Mouse (Mus musculus): ENCODE measurements at regions not wholly inside any gene's neighbourhood (a gene's known extent, or its start where the extent isn't known, plus 50 kb on each side); places are given as distances from the start of the nearest gene placed in this dataset.

DNA sequence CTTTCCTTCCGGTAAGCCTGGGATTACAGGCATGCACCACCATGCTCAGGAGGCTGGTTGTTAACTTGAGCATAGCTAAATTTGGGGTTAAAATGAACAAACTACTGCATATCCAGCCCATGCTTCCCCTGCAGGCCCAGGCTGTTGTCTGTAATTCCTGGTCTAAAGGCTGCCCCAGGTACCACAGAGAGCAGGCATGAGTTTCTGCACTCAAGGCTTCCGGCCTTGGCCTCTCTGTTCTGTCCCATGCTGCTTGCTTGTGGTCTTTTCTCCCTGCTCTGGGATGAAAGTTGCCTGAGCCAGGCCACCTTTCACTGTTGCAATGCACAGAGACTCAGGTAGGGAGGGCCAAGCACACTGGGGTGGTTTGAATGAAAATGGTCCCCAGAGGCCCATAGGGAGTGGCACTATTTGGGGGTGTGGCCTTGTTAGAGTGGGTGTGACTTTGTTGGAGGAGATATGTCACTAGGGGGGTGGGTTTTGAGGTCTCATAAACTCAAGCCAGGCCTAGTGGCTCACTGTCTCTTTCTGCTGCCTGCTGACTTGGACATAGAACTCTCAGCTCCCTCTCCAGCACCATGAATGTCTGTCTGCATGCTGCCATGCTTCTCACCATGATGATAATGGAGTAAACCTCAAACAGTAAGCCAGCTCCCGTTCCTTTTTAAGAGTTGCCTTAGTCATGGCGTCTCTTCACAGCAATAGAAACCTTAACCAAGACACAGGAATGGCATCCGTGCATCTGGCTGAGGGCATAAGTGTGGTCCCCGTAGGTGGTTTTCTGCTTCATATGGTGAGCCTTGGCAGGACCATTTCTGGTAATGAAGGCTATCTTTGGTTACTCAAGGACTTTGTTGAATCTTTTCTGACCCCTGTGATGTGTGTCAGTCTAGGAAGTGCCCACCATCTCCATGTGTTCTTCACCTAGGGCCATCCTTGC, 86.7 kb upstream of the Zfp366 start:
- DNase-seq (ENCODE audit: low read depth), result no peak

DNA sequence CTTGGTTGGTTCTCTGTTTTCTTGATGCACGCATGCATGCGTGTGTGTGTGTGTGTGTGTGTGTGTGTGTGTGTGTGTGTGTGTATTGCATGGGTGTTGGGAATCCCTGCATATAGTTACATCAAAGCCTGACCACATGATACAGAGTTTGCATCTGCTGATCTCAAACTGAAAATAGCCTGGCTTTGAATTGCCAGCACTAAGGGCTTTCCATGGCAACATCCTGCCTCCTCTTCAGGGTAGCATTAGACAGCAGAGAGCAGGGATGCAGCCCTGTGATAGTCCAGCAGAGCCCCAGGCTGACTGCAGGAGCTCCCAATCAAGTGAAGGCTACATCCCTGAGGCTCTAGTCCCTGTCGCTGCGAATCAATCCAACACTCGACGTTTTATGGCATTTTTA, 87.8 kb upstream of the Zfp366 start:
- no peak for DNase-seq (ENCODE audit: low read depth)

- no peak for DNase-seq (ENCODE audit: low read depth)
Observed at GRCm38 (mm10) chr13:99095006-99095405, 89.6 kb upstream of the Zfp366 start.

DNA sequence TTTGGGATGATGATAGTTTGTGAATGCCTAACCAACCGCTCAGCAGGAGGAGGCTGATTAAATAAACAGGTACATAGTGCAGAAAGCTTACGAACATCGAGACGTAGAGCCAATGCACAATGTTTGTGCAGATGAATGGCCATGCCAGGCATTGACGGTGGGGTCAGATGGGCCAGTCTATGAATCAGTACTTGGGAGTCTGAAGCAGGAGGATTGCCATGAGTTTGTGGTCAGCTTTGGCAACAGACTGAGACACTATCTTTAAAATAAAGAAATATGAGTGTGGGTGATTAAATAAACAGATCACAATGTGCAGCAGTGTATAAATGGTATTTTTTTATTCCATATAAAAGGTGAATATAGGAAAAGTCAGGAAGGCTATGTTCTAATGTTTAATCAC, 90.4 kb upstream of the Zfp366 start:
- DNase-seq (ENCODE audit: low read depth), result no peak

- peak; percentile 56 for DNase-seq (ENCODE audit: low read depth)
Observed at GRCm38 (mm10) chr13:99093269-99093668, 91.4 kb upstream of the Zfp366 start.

DNA sequence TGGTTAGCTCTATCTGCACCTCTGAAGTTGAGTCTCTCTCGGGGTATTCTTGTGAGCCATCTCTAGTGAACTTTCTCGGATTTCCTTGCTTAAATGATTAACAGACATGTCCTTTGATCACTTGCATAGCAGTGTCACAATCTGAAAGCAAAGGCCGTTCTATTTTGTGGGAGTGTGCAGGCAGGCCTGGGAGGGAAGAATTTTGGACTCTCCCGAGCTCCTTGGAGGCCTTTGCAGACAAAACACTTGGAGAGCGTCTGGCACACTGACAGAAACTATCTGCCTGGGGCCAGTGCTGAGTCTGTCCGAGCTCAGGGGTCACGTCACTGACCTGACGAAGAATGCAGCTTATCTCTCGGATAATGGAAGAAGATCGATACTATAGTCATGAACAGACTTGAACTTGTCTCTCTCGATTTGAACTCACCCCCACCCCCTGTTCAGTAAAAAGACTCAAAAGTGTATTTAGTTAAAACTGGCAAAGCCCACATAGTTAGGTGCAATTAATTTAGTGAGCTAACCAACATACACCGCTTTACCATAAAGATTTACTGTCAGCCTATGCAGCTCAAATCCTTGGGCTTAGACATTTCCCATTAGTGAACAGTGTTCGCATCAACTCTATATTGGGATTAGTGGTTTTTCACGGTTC, 92.2 kb upstream of the Zfp366 start:
- DNase-seq (ENCODE audit: low read depth), result no peak

DNA sequence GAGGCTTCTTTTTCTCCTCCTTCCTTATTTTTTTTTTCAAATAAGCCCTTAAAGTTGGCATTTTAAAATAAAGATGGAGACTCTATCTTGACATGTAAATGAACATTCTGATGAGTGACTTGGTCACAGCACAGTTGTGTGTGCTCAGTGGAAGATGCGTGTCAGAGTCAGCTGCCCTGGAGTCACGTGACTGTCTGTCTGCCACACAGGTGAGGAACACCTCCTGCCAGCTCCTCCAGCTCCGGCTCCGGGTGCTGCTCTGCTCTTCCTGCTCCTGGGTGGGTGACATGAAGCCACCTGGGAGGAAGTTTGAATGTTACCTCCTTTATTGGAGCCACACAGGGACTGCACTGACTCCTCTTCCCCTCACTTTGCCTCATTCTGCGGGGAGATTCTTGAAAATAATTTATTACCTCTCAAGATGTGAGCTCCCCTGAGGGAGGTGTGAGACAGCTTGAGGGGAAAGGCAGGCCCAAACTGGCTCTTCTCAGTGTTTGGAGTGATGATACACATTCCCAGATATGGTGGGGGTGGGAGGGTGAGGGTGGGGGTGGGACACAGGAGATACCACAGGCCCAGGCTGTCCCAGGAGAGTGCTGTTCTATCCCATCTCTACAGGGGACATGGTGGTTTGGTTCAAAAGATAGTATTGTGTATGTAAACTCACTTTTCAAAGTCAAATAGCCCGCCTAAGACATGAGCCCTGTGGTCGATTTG, 92.9 kb upstream of the Zfp366 start:
- DNase-seq (ENCODE audit: low read depth), result no peak

GRCm38 (mm10) chr13:99090361-99090760, 94.3 kb upstream of the Zfp366 start:
- DNase-seq (ENCODE audit: low read depth), result no peak

- DNase-seq (ENCODE audit: low read depth), result no peak
Observed at GRCm38 (mm10) chr13:99088285-99088684, 96.3 kb upstream of the Zfp366 start.

- DNase-seq (ENCODE audit: low read depth), result no peak
Observed at GRCm38 (mm10) chr13:99079331-99079761, 95.0 kb upstream of the 1700024P04Rik start.

DNA sequence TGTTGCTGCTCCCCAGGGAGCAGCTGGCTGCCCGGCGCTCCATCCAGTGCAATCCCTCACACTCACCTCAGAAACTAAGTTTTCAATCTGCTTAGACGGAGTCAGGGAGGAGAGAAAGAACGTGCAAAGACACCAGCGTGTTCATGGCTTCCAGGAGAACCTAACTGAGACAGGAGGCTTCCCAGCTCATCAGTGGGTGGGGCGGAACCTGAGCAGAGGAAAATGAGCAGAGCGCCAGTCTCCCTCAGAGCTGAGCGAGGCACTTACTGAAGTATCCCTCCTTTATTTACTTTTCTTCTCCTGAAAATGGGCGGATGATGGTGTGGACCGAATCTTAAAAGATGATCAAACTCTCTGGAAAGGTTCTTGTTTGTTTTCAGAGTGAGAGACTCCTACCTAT, 94.3 kb upstream of the 1700024P04Rik start:
- no peak for DNase-seq (ENCODE audit: low read depth)

GRCm38 (mm10) chr13:99077039-99077749, 92.8 kb upstream of the 1700024P04Rik start:
- DNase-seq (ENCODE audit: low read depth), result no peak

- no peak for DNase-seq (ENCODE audit: low read depth)
Observed at GRCm38 (mm10) chr13:99075467-99075866, 91.1 kb upstream of the 1700024P04Rik start.

DNA sequence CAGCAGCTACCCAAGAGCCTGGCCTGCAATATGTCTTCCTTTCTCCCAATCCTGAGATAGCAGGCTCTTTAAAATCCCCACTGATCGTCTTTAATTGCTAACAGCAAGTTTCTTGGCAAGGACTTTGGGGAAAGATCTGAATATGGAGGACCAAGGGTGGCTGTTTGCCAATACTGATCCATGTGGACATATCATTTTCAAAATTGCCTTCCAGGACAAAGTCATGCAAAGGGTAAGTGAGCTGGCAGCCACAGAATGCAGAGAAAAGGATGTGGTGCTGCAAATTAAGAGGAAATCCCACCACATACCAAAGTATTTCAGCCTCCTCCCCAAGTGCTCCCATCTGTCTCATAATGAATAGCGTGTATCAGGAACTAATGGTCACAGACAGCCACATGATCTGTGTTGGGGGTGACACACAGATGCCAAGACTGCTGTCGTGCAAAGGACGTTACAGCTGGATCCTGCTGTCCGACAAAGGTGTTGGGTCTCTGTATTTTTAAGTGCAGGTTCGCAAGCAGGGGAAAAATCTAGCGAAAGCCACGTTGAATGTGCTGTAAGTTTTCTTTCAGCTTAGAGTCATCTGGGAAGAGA, 87.6 kb upstream of the 1700024P04Rik start:
- no peak for DNase-seq (ENCODE audit: low read depth)

GRCm38 (mm10) chr13:99071413-99071812, 87.0 kb upstream of the 1700024P04Rik start:
- no peak for DNase-seq (ENCODE audit: low read depth)

DNA sequence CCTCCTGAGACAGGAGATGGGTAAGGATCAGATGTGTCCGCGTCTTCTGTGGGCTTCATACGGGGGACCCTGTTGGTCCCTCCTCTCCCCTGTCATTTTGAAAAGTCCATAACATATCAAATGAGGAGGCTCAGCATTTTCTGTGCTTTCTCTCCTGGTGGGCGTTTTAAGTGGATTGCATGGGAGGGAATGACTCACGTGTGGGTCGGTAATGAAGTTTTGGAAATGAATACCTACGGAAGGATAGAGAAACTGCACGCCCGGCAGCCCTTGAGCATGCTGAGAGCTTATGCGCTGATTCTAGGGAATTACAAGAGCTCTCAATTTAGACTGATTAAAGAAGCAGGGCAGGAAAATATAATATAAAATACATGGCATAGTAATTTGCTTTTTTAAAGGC, 85.4 kb upstream of the 1700024P04Rik start:
- no peak for DNase-seq (ENCODE audit: low read depth)

GRCm38 (mm10) chr13:99067504-99067903, 83.1 kb upstream of the 1700024P04Rik start:
- DNase-seq (ENCODE audit: low read depth), result no peak

DNA sequence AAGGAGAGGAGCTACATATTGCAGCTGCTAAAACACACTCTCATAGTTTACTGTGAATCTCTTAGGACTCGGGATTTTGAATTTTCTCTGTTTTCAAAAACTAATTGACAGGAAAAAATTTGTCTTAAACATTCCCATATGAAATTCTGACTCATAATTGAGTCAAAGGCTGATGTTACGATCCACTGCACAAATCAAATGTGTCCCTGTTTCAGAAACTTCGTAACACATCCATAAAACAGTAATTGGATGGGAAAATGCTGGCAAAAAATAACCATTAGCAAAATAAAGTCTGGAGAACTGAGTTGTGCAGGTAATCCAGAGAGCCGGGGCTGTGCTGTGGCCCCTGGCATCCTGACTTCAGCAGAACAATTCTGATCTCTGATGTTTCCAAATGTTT, 79.1 kb upstream of the 1700024P04Rik start:
- no peak for DNase-seq (ENCODE audit: low read depth)

GRCm38 (mm10) chr13:99062936-99063335, 78.6 kb upstream of the 1700024P04Rik start:
- no peak for DNase-seq (ENCODE audit: low read depth)

- no peak for DNase-seq (ENCODE audit: low read depth)
Observed at GRCm38 (mm10) chr13:99058131-99058970, 74.0 kb upstream of the 1700024P04Rik start.

- DNase-seq (ENCODE audit: low read depth), result no peak
Observed at GRCm38 (mm10) chr13:99057696-99058095, 73.3 kb upstream of the 1700024P04Rik start.

All from c-Kit-positive CD71-negative TER-119-negative erythroid progenitor cells, embryonic 14.5 days (primary cell).